Mouse (Mus musculus): ENCODE measurements around the gene Cradd. TPM values are rescaled to one million over a fixed set of nuclear protein-coding genes. Genes with fewer than 3 reads are reported as not detected.
A peak's percentile ranks its signal among the peaks of the same experiment; 100 is the strongest.

Cradd gene
- total RNA-seq, 2 experiments from 2014 or later: 10.5 TPM

GRCm38 (mm10) chr10:95182405-95182804, 141.5 kb downstream of the Cradd start:
- DNase-seq: no peak
- intact Hi-C loops (cut with DNase I): no loop called here

- DNase-seq: peak in 1 of 2 experiments; percentile 46
- intact Hi-C loops (cut with DNase I): no loop called here
These were observed 142.4 kb downstream of the Cradd start for GRCm38 (mm10) chr10:95181553-95181952.

GRCm38 (mm10) chr10:95180900-95181299, 143.0 kb downstream of the Cradd start:
- no peak for DNase-seq
- intact Hi-C loops (cut with DNase I): no loop called here

GRCm38 (mm10) chr10:95180177-95180576, 143.8 kb downstream of the Cradd start:
- DNase-seq: no peak
- intact Hi-C loops (cut with DNase I): no loop called here

GRCm38 (mm10) chr10:95178785-95179184, 145.1 kb downstream of the Cradd start:
- intact Hi-C loops (cut with DNase I): no loop called here
- no peak for DNase-seq

- intact Hi-C loops (cut with DNase I): no loop called here
- no peak for DNase-seq
These were observed 148.4 kb downstream of the Cradd start for GRCm38 (mm10) chr10:95175423-95176120.

GRCm38 (mm10) chr10:95174260-95174659, 149.7 kb downstream of the Cradd start:
- intact Hi-C loops (cut with DNase I): no loop called here
- DNase-seq: no peak

- intact Hi-C loops (cut with DNase I): loop anchor here (2.0 kb wide), 1 partner anchor 18 kb away; no protein-coding TSS in a partner anchor
- DNase-seq: no peak
These were observed 153.1 kb downstream of the Cradd start for GRCm38 (mm10) chr10:95170721-95171354.

GRCm38 (mm10) chr10:95164949-95165348, 159.0 kb downstream of the Cradd start:
- intact Hi-C loops (cut with DNase I): loop anchor here (5.0 kb wide), 1 partner anchor 52 kb away; no protein-coding TSS in a partner anchor
- no peak for DNase-seq

GRCm38 (mm10) chr10:95162691-95163374, 161.1 kb downstream of the Cradd start:
- intact Hi-C loops (cut with DNase I): loop anchor here (5.0 kb wide), 1 partner anchor 54 kb away; no protein-coding TSS in a partner anchor
- DNase-seq: peak in 1 of 2 experiments; percentile 28

- DNase-seq: no peak
- intact Hi-C loops (cut with DNase I): loop anchor here (5.0 kb wide), 1 partner anchor 58 kb away; no protein-coding TSS in a partner anchor
These were observed 164.2 kb downstream of the Cradd start for GRCm38 (mm10) chr10:95159675-95160256.

- DNase-seq: no peak
- intact Hi-C loops (cut with DNase I): no loop called here
These were observed 167.5 kb downstream of the Cradd start for GRCm38 (mm10) chr10:95156410-95156809.

GRCm38 (mm10) chr10:95154675-95155074, 169.3 kb downstream of the Cradd start:
- no peak for DNase-seq
- intact Hi-C loops (cut with DNase I): no loop called here

- DNase-seq: no peak
- intact Hi-C loops (cut with DNase I): loop anchor here (2.0 kb wide), 1 partner anchor 18 kb away; no protein-coding TSS in a partner anchor
These were observed 170.7 kb downstream of the Cradd start for GRCm38 (mm10) chr10:95153224-95153623.

GRCm38 (mm10) chr10:95152503-95152989, 171.4 kb downstream of the Cradd start:
- intact Hi-C loops (cut with DNase I): loop anchor here (2.0 kb wide), 1 partner anchor 18 kb away; no protein-coding TSS in a partner anchor
- no peak for DNase-seq

- no peak for DNase-seq
These were observed 172.7 kb downstream of the Cradd start for GRCm38 (mm10) chr10:95151012-95151768.

GRCm38 (mm10) chr10:95149666-95150065, 174.3 kb downstream of the Cradd start:
- intact Hi-C loops (cut with DNase I): loop anchor here (5.0 kb wide), 1 partner anchor 43 kb away; no protein-coding TSS in a partner anchor
- no peak for DNase-seq

More at GRCm38 (mm10) chr10:95151012-95151768, 172.7 kb downstream of the Cradd start:
- intact Hi-C loops (cut with DNase I): no loop called here

- intact Hi-C loops (cut with DNase I): loop anchor here (5.0 kb wide), 1 partner anchor 44 kb away; no protein-coding TSS in a partner anchor
- no peak for DNase-seq
These were observed 175.3 kb downstream of the Cradd start for GRCm38 (mm10) chr10:95148641-95149040.

GRCm38 (mm10) chr10:95147136-95147901, 176.6 kb downstream of the Cradd start:
- DNase-seq: peak in 1 of 2 experiments; percentile 20
- intact Hi-C loops (cut with DNase I): loop anchor here (5.0 kb wide), 1 partner anchor 45 kb away; no protein-coding TSS in a partner anchor
